Mouse (Mus musculus): ENCODE results near the gene Cyb561d2. TPM values are rescaled to one million over a fixed set of nuclear protein-coding genes. Genes with fewer than 3 reads are reported as not detected.
"Not testable (repeated sequence)": the region's sequence is repeated elsewhere in the genome, so short reads cannot be mapped to it uniquely, and the experiment has no call there.

Gene Cyb561d2
- polyA plus RNA-seq, 1 experiment: 33.1 TPM

DNA sequence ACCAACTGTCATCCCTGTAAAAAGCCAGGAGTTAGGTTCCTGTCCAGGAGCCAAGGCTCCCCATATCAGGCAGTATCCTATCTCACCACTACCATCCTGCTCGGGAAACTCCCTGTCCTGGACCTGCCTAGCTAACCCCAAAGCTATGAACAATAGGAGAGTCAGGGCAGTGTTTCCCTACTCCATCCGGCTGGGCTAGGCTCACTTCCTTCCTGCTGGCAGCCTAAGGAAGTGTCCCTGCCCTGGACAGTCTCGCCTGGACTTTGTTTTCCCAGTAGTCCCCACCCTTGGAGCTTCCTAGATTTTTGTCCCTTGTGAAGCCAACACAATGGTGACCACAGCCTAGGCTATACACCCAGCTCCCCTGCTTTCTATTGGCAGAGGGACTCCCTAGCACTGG, 24.9 kb upstream of the Cyb561d2 start:
- H3K27ac ChIP-seq (ENCODE audit: insufficient read depth, low read length): peak overlapping the region; percentile 24; the same call in 1 of the 2 replicates
- WGBS: 68% methylated on average over 3 of the region's 3 CpGs
- DNase-seq (ENCODE audit: low read depth in 1 of 2, low spot score in 2 of 2): no peak
- H3K4me3 ChIP-seq (ENCODE audit: extremely low read depth, insufficient read depth, insufficient read length): no peak overlapping the region
- no peaks in the 10 kb centered on the region for H3K27me3 ChIP-seq (ENCODE audit: control insufficient read depth, insufficient read depth, low read length)
- H3K36me3 ChIP-seq (ENCODE audit: control insufficient read depth, insufficient read depth, low read length): peaks cover 2% of the 10 kb centered on the region
- TF ChIP-seq CTCF (IDR thresholded peaks at IDR 0.05; ENCODE audit: extremely low read depth, insufficient read depth, insufficient read length, insufficient replicate concordance) (no peak), POLR2A (IDR thresholded peaks at IDR 0.05; ENCODE audit: low read depth, low read length) (no peak)
- H3K4me1 ChIP-seq (ENCODE audit: control insufficient read depth, insufficient read depth, insufficient read length): peaks cover 17% of the 10 kb centered on the region; the same call in 1 of the 2 replicates

DNA sequence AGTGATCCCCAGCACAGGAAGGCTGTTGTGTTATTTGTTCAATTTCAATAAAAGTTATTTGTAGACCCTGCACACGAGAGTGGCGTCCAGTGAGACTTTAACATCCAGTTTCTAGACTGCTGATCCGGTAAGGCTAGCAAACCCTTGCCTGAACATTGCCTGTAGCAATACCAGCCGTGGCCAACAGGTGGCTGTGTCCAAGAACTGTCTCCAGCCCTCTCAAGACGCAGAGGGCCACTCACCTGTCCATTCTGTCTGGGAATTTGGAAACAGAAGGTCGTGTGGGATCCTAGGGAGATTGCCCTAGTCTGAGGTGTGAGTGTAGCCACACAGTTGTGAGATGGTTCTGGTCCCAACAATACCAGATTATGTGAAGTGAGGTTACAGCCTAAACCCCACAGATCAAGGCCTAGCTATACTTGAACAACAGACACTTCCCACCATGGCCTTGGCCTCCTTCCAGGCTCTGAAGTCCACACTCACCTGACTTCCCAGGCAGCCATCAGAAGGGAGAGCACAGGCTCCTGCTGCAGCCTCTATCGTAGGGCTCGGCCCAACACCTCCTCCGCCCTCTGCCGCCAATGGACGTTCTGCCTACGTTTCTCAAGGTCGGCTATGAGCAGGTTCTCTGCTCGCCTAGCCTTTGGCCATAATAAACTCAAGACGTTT, 24.2 kb upstream of the Cyb561d2 start:
- peaks cover 7% of the 10 kb centered on the region for H3K36me3 ChIP-seq (ENCODE audit: control insufficient read depth, insufficient read depth, low read length)
- peak in 1 of 2 experiments; percentile 78 for DNase-seq (ENCODE audit: low read depth in 1 of 2, low spot score in 2 of 2)
- peak overlapping the region; percentile 12; the same call in 1 of the 2 replicates for H3K27ac ChIP-seq (ENCODE audit: insufficient read depth, low read length)
- 58% methylated on average over 15 of the region's 15 CpGs for WGBS
- no peaks in the 10 kb centered on the region for H3K27me3 ChIP-seq (ENCODE audit: control insufficient read depth, insufficient read depth, low read length)
- H3K4me3 ChIP-seq (ENCODE audit: extremely low read depth, insufficient read depth, insufficient read length): no peak overlapping the region
- no peak for TF ChIP-seq POLR2A (IDR thresholded peaks at IDR 0.05; ENCODE audit: low read depth, low read length)
- peak; percentile 76; the same call in 1 of the 2 replicates for TF ChIP-seq CTCF (IDR thresholded peaks at IDR 0.05; ENCODE audit: extremely low read depth, insufficient read depth, insufficient read length, insufficient replicate concordance)
- H3K4me1 ChIP-seq (ENCODE audit: control insufficient read depth, insufficient read depth, insufficient read length): peaks cover 17% of the 10 kb centered on the region; the same call in 1 of the 2 replicates

DNA sequence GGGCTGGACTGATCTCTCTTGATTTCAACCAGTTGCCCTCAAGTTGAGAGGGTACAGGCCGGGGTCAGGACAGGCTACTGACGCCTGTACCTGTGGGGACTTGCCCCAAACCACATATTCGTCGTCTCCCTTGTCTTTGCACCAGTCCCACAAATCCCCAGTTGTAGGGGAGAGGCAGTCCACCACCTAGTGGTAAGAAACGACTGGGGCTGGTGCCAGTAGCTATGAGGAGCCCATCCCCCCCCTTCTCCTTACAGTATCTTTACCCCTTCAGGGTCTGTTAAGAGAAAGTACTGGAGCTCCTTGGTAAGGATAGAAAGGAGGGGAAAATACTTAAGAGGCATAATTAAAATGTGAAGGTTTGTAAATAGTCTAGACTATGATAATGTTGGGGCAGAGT, 23.6 kb upstream of the Cyb561d2 start:
- H3K27ac ChIP-seq (ENCODE audit: insufficient read depth, low read length); H3K36me3 ChIP-seq (ENCODE audit: control insufficient read depth, insufficient read depth, low read length); H3K27me3 ChIP-seq (ENCODE audit: control insufficient read depth, insufficient read depth, low read length); DNase-seq (ENCODE audit: low read depth in 1 of 2, low spot score in 2 of 2); H3K4me3 ChIP-seq (ENCODE audit: extremely low read depth, insufficient read depth, insufficient read length): not testable (repeated sequence)
- peaks cover 17% of the 10 kb centered on the region; the same call in 1 of the 2 replicates for H3K4me1 ChIP-seq (ENCODE audit: control insufficient read depth, insufficient read depth, insufficient read length)
- WGBS: 48% methylated on average over 5 of the region's 5 CpGs

DNA sequence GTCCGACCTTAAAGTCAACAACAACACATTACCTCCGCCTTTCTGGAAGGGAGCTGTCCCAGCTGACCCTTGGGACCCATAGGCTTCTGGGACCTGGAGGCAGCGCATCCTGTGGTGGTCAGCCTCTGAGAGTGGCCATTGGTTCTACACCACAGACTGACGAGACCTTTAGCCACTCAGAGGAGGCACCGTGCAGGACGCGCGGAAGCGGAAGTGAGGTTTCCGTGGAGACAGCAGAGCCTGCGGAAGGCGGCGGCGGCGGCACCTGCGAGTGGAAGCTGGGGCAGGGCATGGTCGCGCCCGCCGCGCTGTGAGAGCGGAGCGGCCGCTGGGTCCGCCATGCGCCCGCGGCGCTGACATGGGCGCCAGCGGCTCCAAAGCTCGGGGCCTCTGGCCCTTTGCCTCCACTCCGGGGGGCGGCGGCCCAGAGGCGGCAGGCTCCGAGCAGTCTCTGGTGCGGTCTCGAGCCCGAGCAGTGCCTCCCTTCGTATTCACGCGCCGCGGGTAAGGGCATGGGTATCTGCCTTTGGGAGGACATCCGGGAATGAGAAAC, 21.1 kb upstream of the Cyb561d2 start, which contains the start of gene Tusc2:
Tusc2 (plus strand) TSS at position 227 of the 553 bp plus-strand sequence.
- TF ChIP-seq CTCF (IDR thresholded peaks at IDR 0.05; ENCODE audit: extremely low read depth, insufficient read depth, insufficient read length, insufficient replicate concordance) (no peak), POLR2A (IDR thresholded peaks at IDR 0.05; ENCODE audit: low read depth, low read length) (peak; percentile 40; the same call in 1 of the 2 replicates)
- H3K4me3 ChIP-seq (ENCODE audit: extremely low read depth, insufficient read depth, insufficient read length): peak within 1 kb of the TSS; percentile 72
- peaks cover 25% of the 10 kb centered on the region for H3K36me3 ChIP-seq (ENCODE audit: control insufficient read depth, insufficient read depth, low read length)
- peaks cover 10% of the 10 kb centered on the region; the same call in 1 of the 2 replicates for H3K4me1 ChIP-seq (ENCODE audit: control insufficient read depth, insufficient read depth, insufficient read length)
- peak within 1 kb of the TSS; percentile 45 for H3K27ac ChIP-seq (ENCODE audit: insufficient read depth, low read length)
- no peaks in the 10 kb centered on the region for H3K27me3 ChIP-seq (ENCODE audit: control insufficient read depth, insufficient read depth, low read length)
- DNase-seq (ENCODE audit: low read depth in 1 of 2, low spot score in 2 of 2): peak; percentile 82 to 95
- WGBS: under 1% methylated on average over 42 of the region's 46 CpGs

DNA sequence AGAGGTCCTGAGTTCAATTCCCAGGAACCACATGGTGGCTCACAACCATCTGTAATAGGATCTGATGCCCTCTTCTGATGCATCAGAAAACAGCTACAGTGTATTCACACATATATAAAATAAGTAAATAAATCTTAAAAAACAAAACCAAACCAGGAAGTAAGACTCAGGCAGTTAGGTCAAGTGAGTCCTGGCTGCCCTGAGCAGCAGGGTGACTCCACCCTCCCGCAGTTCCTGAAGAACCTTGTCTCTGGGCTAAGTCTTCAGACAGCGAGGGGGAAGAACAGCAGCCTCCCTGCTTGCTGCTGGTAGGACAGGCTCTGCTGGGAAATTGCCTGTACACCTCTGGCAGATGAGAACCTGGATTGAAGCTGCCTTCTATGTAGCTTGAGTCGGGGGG, 14.4 kb upstream of the Cyb561d2 start:
- Histone ChIP-seq H3K27me3 (ENCODE audit: control insufficient read depth, insufficient read depth, low read length) (no peaks in the 10 kb centered on the region), H3K4me3 (ENCODE audit: extremely low read depth, insufficient read depth, insufficient read length) (no peak overlapping the region), H3K36me3 (ENCODE audit: control insufficient read depth, insufficient read depth, low read length) (peaks cover 30% of the 10 kb centered on the region), H3K27ac (ENCODE audit: insufficient read depth, low read length) (0 out of 2 replicates have a peak overlapping the region, but pooled peaks have one; percentile 3), H3K4me1 (ENCODE audit: control insufficient read depth, insufficient read depth, insufficient read length) (peaks cover 19% of the 10 kb centered on the region)
- TF ChIP-seq POLR2A (IDR thresholded peaks at IDR 0.05; ENCODE audit: low read depth, low read length): no peak
- TF ChIP-seq CTCF (IDR thresholded peaks at IDR 0.05; ENCODE audit: extremely low read depth, insufficient read depth, insufficient read length, insufficient replicate concordance): no peak
- DNase-seq (ENCODE audit: low read depth in 1 of 2, low spot score in 2 of 2): no peak
- WGBS: 27% methylated on average over 3 of the region's 3 CpGs

DNA sequence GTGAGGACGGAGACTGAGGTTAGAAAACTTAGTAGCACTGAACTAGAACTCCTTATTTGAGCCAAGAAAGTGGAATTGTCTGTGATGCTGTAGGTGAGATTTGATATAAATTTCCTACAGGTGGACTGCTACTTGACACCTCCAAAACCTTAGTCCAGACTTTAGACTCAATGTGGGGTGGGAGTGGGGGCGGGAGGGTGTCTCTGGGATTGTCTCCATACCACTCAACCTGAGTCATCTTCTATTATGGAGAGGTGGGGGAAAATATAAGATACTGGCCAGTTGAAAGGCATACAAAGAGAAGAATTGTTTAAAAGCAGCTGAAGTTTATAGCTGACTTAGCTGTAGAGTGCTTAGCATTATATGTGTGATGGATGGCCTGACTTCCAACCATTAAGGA, 13.7 kb upstream of the Cyb561d2 start:
- H3K36me3 ChIP-seq (ENCODE audit: control insufficient read depth, insufficient read depth, low read length): peaks cover 26% of the 10 kb centered on the region
- peak overlapping the region; percentile 91 for H3K4me3 ChIP-seq (ENCODE audit: extremely low read depth, insufficient read depth, insufficient read length)
- H3K27ac ChIP-seq (ENCODE audit: insufficient read depth, low read length): peak overlapping the region; percentile 97; the same call in 1 of the 2 replicates
- no peak for TF ChIP-seq CTCF (IDR thresholded peaks at IDR 0.05; ENCODE audit: extremely low read depth, insufficient read depth, insufficient read length, insufficient replicate concordance)
- TF ChIP-seq POLR2A (IDR thresholded peaks at IDR 0.05; ENCODE audit: low read depth, low read length): no peak
- peaks cover 24% of the 10 kb centered on the region for H3K4me1 ChIP-seq (ENCODE audit: control insufficient read depth, insufficient read depth, insufficient read length)
- no peak for DNase-seq (ENCODE audit: low read depth in 1 of 2, low spot score in 2 of 2)
- WGBS: 55% methylated on average over 2 of the region's 2 CpGs
- H3K27me3 ChIP-seq (ENCODE audit: control insufficient read depth, insufficient read depth, low read length): no peaks in the 10 kb centered on the region

DNA sequence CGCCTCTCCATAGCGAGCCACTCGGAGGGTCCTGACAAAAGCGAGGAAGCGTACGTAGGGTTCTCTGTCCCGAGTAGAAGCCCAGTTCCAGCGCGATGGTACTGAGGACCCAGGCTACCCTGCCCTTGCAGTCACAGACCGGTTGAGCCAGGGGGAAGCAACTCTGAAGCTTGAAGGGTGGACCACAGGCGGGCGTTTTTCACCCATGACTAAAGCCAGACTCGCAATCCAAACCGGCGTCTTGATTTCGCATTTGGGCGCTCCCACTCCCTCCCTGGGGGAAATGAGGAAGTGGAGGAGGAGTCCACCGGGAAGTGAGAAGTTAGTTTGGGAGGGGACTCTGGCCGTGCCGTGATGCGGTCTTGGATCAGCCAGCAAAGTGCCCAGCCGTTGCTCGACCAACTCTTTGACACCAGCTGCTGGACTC, 13.1 kb upstream of the Cyb561d2 start:
- TF ChIP-seq POLR2A (IDR thresholded peaks at IDR 0.05; ENCODE audit: low read depth, low read length): no peak
- no peak for TF ChIP-seq CTCF (IDR thresholded peaks at IDR 0.05; ENCODE audit: extremely low read depth, insufficient read depth, insufficient read length, insufficient replicate concordance)
- H3K4me3 ChIP-seq (ENCODE audit: extremely low read depth, insufficient read depth, insufficient read length): peak overlapping the region; percentile 91
- H3K27me3 ChIP-seq (ENCODE audit: control insufficient read depth, insufficient read depth, low read length): no peaks in the 10 kb centered on the region
- H3K27ac ChIP-seq (ENCODE audit: insufficient read depth, low read length): peak overlapping the region; percentile 97
- WGBS: under 1% methylated on average over 23 of the region's 23 CpGs
- DNase-seq (ENCODE audit: low read depth in 1 of 2, low spot score in 2 of 2): peak in 1 of 2 experiments; percentile 42
- H3K36me3 ChIP-seq (ENCODE audit: control insufficient read depth, insufficient read depth, low read length): peaks cover 24% of the 10 kb centered on the region
- peaks cover 30% of the 10 kb centered on the region for H3K4me1 ChIP-seq (ENCODE audit: control insufficient read depth, insufficient read depth, insufficient read length)

All from spleen, adult 2 months (tissue).